Mouse (Mus musculus): Measurements from ENCODE around the gene Farsa.
"Not testable (repeated sequence)": the region's sequence is repeated elsewhere in the genome, so short reads cannot be mapped to it uniquely, and the experiment has no call there.

Gene Farsa

DNA sequence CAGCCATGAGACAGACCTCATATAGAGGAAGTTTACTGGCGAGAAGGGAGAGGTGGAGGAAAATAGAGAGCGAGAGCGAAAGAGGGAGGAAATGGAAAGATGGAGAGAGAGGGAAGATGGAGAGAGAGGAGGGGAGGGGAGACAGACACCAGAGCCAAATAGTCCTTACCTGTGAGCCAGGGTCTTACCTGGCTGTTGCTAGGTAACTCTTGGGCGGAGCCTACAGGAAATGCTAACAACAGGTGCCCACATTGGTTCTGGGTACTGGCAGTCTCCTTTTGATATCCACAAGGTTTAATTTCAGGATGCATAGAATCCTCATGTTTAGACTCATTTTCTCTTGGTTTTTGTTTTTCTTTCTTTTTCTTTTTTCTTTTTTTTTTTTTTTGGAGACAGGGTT, 16.2 kb downstream of the Farsa start:
- no peak for DNase-seq (ENCODE audit: low spot score in 2 of 2)

DNA sequence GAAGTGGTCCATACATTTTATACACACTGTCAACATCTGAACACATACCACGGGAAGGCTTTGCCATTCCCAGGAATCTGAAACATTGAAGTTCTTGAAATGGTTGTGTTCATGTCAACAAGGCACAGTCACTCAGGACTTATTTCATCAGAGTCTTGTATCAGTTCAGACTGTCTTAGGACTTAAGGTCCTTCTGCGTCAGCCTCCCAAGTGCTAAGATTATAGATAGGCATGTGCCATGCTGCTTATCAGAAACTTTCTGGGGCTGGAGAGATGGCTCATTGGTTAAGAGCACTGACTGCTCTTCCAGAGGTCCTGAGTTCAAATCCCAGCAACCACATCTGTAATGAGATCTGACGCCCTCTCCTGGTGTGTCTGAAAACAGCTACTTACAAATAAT, 17.6 kb downstream of the Farsa start:
- no peak for DNase-seq (ENCODE audit: low spot score in 2 of 2)

DNA sequence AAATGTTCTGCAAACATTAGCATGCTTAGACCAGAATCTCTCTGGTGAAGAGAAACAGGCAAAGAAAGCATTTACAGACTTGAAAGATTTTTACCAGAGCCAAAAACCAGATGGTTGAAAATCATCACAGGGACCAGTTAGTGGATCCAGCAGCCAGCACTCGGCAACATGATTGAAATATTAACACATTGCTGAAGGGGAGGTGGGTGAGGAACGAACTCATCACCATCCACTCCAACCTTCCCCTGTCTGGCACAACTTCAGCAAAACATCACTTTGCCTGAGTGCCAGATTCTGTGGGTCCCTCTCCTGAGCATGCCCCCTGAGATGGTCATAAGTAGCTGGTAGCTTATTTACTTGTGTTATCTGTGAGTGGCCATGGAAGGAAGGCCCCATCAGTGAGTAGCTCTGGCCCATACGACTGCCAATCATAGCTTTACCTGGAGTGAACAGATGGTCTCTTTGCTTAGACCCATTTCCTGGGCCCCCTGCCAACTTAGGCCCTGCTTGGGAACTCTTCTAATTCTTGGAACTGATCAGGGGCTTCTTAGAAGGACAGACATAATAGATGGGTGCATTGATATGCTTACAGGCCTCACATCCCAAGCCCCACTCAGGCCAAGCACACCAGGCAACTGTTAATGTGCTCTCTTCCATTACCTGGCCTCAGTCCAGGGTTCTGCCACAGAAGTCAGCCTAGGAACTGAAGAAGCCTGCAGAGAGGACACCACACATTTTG, 20.7 kb downstream of the Farsa start:
- no peak for DNase-seq (ENCODE audit: low spot score in 2 of 2)

DNA sequence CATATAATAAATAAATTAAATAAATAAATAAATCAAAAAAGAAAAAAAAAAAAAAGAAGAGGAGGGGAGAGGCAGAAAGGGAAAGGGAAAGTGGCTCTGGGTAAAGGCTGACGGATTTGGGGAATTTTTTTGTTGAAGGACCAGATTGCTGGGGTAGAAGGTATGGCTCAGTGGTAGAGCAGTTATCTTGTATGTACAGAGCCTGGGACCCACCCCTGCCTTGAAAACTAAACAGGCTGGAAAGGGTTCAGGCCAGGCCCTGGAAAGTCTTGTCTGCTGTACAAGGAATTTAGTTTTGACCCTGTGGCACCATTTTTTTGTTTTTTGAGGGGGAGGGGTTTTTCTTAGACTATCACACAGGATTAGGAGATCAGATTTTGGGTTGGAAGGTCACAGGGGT, 22.1 kb downstream of the Farsa start:
- DNase-seq (ENCODE audit: low spot score in 2 of 2), result no peak

DNA sequence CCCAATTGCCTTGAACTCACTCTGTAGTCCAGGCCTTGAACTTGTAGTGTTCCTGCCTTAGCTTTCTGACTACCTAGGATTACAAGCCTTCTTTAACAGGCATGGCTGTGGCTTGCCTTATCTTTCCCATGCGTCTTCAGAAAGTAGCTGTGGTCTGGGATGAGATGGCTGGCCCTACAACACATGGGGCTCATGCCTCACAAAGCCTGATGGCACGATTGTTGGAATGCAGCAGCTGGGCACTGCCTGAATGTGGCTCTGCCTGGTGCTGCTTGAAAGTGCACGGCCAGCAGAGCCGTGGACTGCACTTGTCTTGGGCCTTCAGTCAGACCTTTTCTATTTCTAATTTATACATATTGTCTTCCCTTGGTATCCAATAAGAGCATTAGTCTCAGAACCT, 27.9 kb downstream of the Farsa start:
- DNase-seq (ENCODE audit: low spot score in 2 of 2), result no peak

DNA sequence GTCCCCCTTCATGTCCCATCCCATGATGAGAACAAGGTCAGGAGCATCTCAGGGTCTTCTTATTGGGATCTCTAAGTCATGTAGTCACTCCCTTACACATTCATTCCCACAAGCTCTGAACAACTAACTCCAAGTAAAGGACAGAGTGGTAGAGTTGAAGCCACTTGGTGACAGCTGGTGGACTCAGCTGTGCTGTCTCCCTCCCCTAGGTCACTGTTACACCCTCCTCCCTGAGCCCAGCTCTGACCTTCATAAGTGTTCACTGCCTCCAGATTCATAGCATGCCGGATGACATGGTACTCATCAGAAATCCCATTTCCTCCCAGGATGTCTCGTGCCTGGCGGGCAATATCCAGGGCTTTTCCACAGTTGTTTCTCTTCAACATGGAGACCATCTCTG, 31.5 kb downstream of the Farsa start:
- DNase-seq (ENCODE audit: low spot score in 2 of 2), result no peak

DNA sequence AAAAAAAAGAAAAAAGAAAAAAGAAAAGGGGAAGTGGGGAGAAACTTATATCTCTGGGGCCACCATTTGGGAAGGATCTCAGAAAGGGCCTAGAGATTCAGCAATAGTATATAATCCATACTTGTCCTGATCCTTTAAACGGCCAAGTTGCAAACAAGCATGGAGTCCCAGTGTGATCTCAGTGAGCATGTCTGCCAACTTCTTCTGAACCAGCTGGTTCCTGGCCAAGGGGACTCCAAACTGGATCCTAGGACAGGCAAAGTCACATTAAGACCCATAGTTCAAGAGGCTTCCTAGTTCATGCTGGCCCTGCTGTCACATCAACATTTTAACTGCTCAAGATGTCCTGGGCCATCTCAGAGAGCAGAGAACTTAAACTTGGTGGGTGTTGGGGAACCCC, 32.4 kb downstream of the Farsa start:
- no peak for DNase-seq (ENCODE audit: low spot score in 2 of 2)

DNA sequence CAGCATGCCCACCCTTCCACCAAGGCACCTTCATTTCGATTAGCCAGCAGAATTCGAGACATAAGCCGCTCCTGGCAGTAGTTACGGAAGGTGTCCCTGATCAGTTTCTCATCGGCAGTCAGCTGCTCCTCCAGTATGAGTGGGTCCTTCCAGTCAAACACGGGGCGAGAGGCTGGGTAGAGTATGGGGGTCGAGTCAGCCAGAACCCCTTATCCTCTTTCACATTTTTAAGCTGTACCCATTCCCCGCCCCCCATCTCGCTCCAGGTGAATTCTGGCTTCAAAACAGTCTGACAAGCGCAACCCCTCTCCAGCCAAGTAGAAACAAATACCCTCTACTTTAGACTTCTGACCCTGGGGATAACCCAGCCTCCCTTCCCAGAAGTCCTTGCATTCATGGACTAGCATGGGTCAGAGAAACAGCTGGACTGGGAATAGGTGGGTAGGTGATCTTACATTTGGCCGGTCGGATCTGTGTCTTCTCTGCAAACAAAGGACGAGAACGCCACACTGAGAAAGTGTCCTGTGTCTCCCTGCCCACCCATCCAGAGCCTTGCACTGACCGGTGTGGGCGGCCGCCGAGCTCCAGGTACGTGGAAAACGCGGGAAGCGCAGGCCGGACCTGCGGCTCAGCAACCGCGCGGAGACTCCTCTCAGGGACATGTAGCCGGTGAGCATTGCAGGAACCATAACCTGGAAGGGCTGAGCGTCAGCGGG, 36.4 kb downstream of the Farsa start:
- DNase-seq (ENCODE audit: low spot score in 2 of 2), result no peak

DNA sequence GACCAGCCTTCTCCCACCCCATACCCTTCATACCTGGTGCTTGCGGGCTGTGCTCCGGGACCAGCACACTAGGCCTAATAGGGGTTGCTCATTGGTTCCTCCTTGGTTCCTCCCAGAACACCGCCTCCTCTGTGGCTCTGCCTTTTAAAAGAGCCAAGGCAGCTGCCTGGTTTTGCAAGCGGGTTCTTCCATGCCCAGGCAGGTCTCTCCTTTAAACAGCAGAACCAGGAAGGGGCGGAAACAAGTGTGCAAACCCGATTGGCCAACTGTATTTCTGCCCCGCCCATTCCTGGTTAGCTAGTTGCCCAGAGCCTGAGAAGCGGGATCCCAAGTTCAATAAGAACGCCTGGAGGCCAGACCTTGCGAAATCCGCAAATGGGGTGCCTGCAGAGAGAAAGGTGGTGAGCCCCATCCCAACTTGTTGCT, 36.9 kb downstream of the Farsa start, which contains the start of gene Gcdh:
TSS of gene Gcdh (minus strand) at position 213 of the 426 bp plus-strand sequence.
- peak; percentile 84 to 90 for DNase-seq (ENCODE audit: low spot score in 2 of 2)

DNA sequence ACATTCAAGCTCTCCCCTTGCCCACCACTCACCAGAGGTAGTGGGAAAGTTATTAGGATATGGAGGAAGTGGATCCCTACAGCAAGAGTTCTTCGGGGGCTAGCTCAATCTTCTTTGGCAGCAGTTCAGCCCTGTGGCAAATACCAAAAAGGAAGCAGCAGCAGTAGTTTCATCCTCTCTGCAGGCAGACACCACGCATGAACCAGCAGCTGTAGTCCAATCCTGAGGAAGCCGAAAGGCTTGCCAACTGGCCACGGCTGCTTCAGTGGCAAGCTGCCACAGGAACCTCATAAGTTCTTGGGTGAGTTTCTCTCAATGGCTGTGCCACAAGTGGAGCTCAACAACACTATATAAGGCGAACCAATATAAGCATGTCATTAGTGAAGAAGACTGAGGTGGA, 39.2 kb downstream of the Farsa start:
- DNase-seq (ENCODE audit: low spot score in 2 of 2), result no peak

DNA sequence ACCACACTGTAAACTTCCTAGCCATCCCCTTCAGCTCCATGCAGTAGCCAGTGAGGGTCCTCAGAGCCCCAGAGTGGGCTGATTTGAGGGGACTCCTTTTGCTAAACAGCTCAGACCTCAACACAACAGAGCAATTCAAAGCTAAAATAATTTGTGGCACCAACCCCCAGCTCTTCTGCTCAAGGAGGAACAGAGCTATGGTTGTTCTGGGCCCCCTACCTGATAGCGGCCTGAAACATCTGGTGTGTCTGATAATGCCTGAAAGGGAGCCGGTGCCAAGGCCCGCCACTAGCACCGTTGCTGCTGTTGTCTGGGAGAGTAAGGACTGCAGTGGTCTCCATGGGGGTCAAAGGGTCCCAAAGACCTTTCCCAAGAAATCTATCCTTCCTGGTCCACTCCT, 44.3 kb downstream of the Farsa start:
- no peak for DNase-seq (ENCODE audit: low spot score in 2 of 2)

DNA sequence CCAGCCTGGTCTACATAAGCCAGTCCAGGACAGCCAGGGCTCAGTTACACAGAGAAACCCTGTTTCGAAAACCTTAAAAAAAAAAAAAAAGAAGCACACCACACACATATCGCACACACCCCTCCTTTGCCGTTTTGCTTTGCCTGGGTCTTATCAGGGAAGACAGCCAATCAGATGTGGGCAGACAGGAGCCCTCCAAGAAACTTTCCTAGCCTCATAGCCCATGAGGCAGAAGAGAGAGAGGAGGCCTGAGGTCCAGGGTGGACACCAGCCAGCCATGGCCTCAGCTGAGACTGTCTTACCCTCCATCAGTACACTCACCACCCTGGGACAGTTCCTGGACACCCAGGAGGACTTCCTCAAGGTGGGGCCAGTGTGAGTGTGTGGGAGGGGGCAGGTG, 45.0 kb downstream of the Farsa start, which contains the start of gene Klf1:
TSS of gene Klf1 (plus strand) at position 177 of the 400 bp plus-strand sequence.
- no peak for DNase-seq (ENCODE audit: low spot score in 2 of 2)

DNA sequence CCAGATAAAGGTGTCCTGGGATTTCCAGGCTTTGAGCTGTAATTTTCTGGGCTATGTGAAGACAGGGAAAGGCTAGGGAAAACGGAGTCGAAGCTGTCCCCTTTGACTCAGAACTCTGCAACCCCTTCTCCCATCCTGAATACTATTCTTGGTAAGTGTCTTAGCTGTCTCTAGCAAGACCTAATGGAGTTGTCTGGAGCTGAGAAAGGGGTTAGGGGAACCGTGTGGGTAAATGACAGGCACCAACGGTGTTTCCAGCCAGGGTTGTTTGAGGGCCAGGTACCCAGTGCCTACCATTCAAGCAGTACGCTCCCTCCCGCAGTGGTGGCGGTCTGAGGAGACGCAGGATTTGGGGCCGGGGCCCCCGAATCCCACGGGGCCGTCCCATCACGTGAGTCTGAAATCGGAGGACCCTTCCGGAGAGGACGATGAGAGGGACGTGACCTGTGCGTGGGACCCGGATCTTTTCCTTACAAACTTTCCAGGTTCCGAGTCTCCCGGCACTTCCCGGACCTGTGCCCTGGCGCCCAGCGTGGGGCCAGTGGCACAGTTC, 45.7 kb downstream of the Farsa start:
- no peak for DNase-seq (ENCODE audit: low spot score in 2 of 2)

DNA sequence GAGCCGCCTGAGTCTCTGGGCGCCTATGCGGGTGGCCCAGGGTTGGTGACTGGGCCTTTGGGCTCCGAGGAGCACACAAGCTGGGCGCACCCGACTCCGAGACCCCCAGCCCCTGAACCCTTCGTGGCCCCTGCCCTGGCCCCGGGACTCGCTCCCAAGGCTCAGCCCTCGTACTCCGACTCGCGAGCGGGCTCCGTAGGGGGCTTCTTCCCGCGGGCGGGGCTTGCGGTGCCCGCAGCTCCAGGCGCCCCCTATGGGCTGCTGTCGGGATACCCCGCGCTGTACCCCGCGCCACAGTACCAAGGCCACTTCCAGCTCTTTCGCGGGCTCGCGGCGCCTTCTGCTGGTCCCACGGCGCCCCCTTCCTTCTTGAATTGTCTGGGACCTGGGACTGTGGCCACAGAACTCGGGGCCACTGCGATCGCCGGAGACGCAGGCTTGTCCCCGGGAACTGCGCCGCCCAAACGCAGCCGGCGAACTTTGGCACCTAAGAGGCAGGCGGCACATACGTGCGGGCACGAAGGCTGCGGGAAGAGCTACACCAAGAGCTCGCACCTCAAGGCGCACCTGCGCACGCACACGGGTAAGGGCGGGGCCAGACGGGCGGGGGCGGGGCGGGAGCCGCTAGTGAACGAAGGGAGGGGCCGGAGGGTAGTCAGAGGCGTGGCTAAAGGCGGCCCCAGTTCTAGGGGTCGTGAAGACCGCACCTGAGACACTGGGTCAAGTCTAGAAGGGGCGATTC, 46.3 kb downstream of the Farsa start:
- DNase-seq (ENCODE audit: low spot score in 2 of 2), result peak; percentile 79 to 86

DNA sequence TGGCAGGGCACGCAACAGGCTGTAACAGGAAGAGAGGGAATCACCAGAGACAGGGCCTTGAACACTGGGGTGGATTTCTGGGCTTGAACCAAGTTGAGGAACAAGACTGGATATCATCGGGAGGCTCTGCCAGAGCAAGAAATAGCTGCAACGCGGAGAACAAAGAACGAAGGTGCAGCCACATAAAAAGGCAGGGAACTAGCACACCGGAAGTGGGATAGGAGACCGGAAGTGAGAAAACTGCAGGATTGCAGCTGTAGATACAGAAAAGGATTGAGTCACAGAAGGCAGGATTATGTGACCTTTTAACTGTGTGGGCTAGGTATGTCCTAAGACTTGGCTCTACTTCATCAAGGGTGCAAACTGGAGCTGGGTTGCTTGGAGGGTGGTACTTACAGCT, 47.6 kb downstream of the Farsa start:
- no peak for DNase-seq (ENCODE audit: low spot score in 2 of 2)

DNA sequence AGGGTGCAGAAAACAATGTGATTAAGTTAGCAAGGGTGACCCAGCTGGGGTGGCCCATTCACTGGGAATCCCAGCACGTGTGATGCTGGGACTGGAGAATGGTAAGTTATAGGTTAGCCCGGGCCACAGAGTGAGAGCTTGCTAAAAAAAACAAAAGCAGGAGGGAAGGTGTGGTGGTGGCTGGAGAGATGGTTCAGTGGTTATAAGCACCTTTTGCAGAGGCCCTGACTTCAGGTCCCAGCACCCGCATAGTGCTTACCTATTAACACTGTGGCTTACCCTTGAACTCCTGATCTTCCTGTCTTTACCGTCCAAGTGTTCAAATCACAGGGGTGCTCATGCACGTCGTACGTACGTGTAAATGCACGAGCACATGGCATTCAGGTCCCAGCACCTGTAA, 50.2 kb downstream of the Farsa start:
- no peak for DNase-seq (ENCODE audit: low spot score in 2 of 2)

DNA sequence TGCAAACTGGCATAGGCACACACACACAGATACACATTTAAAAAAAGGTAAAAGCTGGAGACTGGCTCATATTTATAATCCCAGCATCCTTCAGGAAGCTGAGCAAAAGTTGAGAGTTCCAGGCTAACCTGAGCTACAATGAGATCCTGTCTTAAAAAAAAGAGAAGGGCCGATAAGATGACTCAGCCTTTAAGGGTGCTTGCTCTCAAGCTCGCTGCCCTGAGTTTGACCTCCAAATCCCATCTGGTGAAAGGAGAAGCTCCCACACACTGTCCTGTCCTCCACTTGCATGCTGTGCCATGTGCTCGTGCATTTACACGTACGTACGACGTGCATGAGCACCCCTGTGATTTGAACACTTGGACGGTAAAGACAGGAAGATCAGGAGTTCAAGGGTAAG, 50.7 kb downstream of the Farsa start:
- no peak for DNase-seq (ENCODE audit: low spot score in 2 of 2)

DNA sequence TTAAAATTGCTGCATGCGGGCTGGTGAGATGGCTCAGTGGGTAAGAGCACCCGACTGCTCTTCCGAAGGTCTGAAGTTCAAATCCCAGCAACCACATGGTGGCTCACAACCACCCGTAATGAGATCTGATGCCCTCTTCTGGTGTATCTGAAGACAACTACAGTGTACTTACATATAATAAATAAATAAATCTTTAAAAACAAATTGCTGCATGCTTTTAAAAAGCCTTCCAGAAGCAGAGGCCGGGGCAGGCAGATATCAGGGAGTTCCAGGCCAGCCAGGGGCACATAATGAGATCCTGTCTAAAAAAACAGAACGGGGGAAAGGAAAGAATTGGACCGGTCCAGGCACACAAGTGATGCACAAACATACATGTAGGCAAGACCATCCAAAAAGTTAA, 51.2 kb downstream of the Farsa start:
- not testable (repeated sequence) for DNase-seq (ENCODE audit: low spot score in 2 of 2)

DNA sequence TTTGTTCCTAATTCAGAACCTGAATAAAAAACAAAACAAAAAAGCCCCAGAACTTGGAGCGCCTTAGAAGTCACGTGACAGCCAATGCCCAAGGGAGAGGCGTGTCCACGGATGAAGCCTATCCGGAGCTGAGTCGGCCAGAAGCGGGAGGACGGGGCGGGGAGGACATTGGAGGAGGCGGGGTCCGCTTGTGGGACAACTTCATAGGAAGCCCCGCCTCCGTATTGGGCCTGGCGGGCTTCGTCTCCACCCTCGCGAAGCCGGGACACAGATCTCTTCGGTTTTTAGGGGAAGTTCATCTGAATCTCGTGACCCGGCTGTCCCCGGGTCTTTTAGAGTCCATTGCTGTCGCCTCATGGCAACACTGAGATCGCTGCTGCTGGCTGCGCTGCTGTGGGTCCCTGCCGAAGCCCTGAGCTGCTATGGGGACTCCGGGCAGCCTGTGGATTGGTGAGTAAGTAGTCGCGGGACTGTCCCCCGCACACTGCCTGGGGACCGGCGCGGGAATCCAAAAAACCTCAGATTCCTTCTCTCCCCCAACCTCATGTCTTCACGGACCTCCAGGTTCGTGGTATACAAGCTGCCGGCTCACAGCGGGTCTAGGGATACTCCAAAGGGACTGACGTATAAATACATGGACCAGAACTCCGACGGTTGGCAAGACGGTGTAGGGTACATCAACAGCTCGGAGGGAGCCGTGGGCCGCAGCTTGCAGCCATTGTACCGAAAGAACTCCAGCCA, 51.8 kb downstream of the Farsa start, which contains the start of gene Dnase2a:
TSS of gene Dnase2a (plus strand) at position 140 of the 741 bp plus-strand sequence.
- DNase-seq (ENCODE audit: low spot score in 2 of 2), result peak; percentile 77 to 84

DNA sequence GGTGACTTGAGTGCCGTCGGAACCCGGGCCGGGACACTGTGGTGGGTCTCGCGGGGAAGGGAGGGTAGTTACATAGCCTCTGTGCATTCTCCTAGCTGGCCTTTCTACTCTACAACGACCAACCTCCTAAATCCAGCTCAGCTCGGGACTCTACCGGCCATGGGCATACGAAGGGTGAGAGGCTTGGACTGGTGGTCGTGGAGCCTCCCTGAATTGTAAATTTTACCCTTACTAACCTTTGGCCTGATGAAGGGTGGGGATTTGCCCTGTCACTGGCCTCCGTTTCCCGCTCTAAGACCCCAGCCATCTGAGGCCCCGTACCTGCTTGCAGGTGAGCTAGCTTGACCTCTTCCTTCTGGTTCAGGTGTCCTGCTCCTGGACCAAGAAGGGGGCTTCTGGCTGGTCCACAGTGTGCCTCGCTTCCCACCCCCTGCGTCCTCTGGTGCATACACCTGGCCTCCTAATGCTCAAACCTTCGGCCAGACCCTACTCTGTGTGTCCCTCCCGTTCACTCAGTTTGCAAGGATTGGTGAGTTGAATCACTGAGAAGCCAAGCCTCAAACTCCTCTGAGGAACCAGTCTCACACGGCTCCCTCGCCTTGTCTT, 52.5 kb downstream of the Farsa start:
- no peak for DNase-seq (ENCODE audit: low spot score in 2 of 2)

DNA sequence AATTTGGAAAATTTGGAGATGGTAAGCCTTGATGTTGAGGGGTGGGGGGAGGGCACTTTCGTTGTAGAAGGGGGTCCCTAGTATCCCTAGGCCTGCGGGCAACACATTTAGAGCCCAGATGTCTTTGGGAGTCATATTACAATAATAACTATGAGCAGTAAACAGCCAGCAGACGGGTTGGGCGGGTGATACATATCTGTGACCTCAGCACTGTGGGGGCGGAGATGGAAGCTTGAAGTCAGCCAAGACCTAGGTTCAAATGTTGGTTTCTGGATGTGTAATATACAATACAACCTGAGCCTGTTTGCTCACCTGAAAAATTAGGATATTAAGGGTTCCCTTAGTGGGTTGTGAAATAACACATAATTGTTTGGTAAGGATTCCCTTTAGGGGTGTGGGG, 53.2 kb downstream of the Farsa start:
- DNase-seq (ENCODE audit: low spot score in 2 of 2), result no peak
